Mouse (Mus musculus) gastrocnemius, adult 8-10 months (tissue): ENCODE data around the gene Galnt2. TPM values are rescaled to one million over a fixed set of nuclear protein-coding genes. Genes with fewer than 3 reads are reported as not detected.

Experiments used
- DNase-seq, 2 experiments: peaks; one replicate each; pipeline ENCODE4 v3.0.0; 2022; ENCODE audit warnings: low spot score in 2 of 2
- total RNA-seq, 4 experiments: library from RNA; stranded (reverse); gene quantifications; 2 replicates each; pipeline ENCODE4 v1.2.4; 2022

Gene Galnt2
- total RNA-seq, 4 experiments from 2014 or later = 43.1 to 54.1 (median 49.5) TPM

- DNase-seq = peak in 1 of 2 experiments; percentile 38
These were observed 59.9 kb downstream of the Galnt2 start for GRCm38 (mm10) chr8:124290911-124291691.

GRCm38 (mm10) chr8:124291693-124292092, 60.5 kb downstream of the Galnt2 start:
- no peak for DNase-seq

- DNase-seq = no peak
These were observed 61.8 kb downstream of the Galnt2 start for GRCm38 (mm10) chr8:124292965-124293364.

GRCm38 (mm10) chr8:124294425-124294824, 63.2 kb downstream of the Galnt2 start:
- DNase-seq = no peak

- no peak for DNase-seq
These were observed 63.7 kb downstream of the Galnt2 start for GRCm38 (mm10) chr8:124294900-124295299.

- no peak for DNase-seq
These were observed 64.2 kb downstream of the Galnt2 start for GRCm38 (mm10) chr8:124295357-124295756.

GRCm38 (mm10) chr8:124301512-124301911, 70.3 kb downstream of the Galnt2 start:
- no peak for DNase-seq

- no peak for DNase-seq
These were observed 70.9 kb downstream of the Galnt2 start for GRCm38 (mm10) chr8:124301935-124302555.

- DNase-seq = no peak
These were observed 72.2 kb downstream of the Galnt2 start for GRCm38 (mm10) chr8:124303211-124303902.

GRCm38 (mm10) chr8:124304141-124304540, 73.0 kb downstream of the Galnt2 start:
- no peak for DNase-seq

- DNase-seq = no peak
These were observed 75.4 kb downstream of the Galnt2 start for GRCm38 (mm10) chr8:124306574-124306973.

- peak; percentile 39 to 63 for DNase-seq
These were observed 76.5 kb downstream of the Galnt2 start for GRCm38 (mm10) chr8:124307700-124308099.

- no peak for DNase-seq
These were observed 79.3 kb downstream of the Galnt2 start for GRCm38 (mm10) chr8:124310509-124310908.

- DNase-seq = no peak
These were observed 79.9 kb downstream of the Galnt2 start for GRCm38 (mm10) chr8:124311111-124311510.

- DNase-seq = no peak
These were observed 80.5 kb downstream of the Galnt2 start for GRCm38 (mm10) chr8:124311723-124312122.

- no peak for DNase-seq
These were observed 81.0 kb downstream of the Galnt2 start for GRCm38 (mm10) chr8:124312228-124312627.

- no peak for DNase-seq
These were observed 83.6 kb downstream of the Galnt2 start for GRCm38 (mm10) chr8:124314803-124315202.

GRCm38 (mm10) chr8:124316466-124317136, 85.4 kb downstream of the Galnt2 start:
- peak; percentile 61 to 86 for DNase-seq

GRCm38 (mm10) chr8:124317191-124317682, 86.0 kb downstream of the Galnt2 start:
- DNase-seq = peak in 1 of 2 experiments; percentile 50

- no peak for DNase-seq
These were observed 86.6 kb downstream of the Galnt2 start for GRCm38 (mm10) chr8:124317821-124318220.

- peak; percentile 24 to 65 for DNase-seq
These were observed 87.6 kb downstream of the Galnt2 start for GRCm38 (mm10) chr8:124318612-124319315.
